Mouse (Mus musculus) bone marrow macrophage, adult 2 months (primary cell): ENCODE measurements around the gene Olfr699. TPM values are rescaled to one million over a fixed set of nuclear protein-coding genes. Genes with fewer than 3 reads are reported as not detected.
A peak's percentile ranks its signal among the peaks of the same experiment; 100 is the strongest.
"Not testable (repeated sequence)": the region's sequence is repeated elsewhere in the genome, so short reads cannot be mapped to it uniquely, and the experiment has no call there.

ENCODE experiments used
- H3K27ac ChIP-seq: 2 replicates; pipeline ENCODE4 v1.5.1; 2012; ENCODE audit warnings: low read depth, low read length; ENCODE audit not compliant: insufficient read depth
- H3K4me1 ChIP-seq: 2 replicates; pipeline ENCODE4 v1.6.1; 2012; ENCODE audit warnings: low read length; ENCODE audit not compliant: control insufficient read depth, insufficient read depth
- H3K4me3 ChIP-seq: 2 replicates; pipeline ENCODE4 v1.5.1; 2012; ENCODE audit warnings: mild to moderate bottlenecking, low read length, moderate library complexity; ENCODE audit not compliant: insufficient read depth
- CTCF ChIP-seq: IDR thresholded peaks from 2 replicates; pipeline ENCODE4 v1.5.1; 2012; ENCODE audit warnings: low read depth, mild to moderate bottlenecking, low read length, moderate library complexity
- POLR2A ChIP-seq: IDR thresholded peaks from 2 replicates; pipeline ENCODE4 v1.6.1; 2012; ENCODE audit warnings: mild to moderate bottlenecking, low read depth, low read length, borderline replicate concordance
- polyA plus RNA-seq: library from polyadenylated mRNA; stranded (reverse); fragments of >200 nt; gene quantifications from 2 replicates; pipeline ENCODE4 v1.2.4, GENCODE M21; 2012; ENCODE audit not compliant: missing spikeins, insufficient read depth, insufficient read length

Olfr699 gene
- polyA plus RNA-seq: not detected in 2 replicates

DNA sequence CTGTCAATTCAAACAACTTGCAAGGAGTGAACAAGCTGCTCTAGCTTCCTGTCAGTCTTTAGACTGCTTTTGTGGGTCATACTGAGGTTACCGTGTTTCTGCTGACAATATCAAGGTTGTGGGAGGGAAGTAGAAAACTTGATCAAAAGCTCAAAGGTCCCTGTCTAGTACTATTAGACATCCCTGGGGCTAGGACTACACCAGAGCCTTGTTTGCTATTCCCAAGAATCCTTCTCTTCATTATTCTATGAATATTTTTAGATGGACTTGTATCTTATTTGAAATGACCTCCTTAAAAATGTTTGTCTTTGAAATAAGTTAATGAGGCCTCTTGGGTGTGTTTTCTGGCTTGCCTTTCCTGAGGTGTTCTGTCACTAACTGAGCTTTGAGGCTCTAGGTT lies at the start of gene Olfr699:
TSS of gene Olfr699 (minus strand) at position 101 of the 400 bp plus-strand sequence.
- Histone ChIP-seq H3K4me1 (no peaks in the 10 kb centered on the region), H3K27ac (no peak within 1 kb of the TSS), H3K4me3 (no peak within 1 kb of the TSS)
- TF ChIP-seq CTCF (no peak), POLR2A (no peak)

DNA sequence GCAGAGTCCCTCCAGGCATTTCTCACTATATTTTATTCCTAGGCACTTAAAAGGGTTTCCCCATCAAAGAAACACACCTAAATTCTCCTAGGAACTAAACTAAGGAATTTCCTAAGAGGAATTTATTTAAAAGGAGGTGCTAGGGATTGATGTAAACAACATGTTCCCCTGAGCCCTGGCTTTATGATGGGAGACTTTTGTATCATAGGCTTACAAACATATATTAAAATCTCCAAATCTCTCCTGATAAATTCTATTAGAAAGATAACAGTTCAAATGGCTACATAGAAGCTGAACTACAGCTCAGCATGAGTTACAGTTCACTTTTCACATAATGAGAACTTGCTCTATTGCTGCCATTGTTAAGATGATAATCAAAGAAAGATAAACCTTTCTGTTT lies 40.8 kb upstream of the Olfr699 start, which contains the start of gene Olfr702:
TSS of gene Olfr702 (minus strand) at position 101 of the 400 bp plus-strand sequence.
- TF ChIP-seq POLR2A: no peak
- no peak for TF ChIP-seq CTCF
- no peaks in the 10 kb centered on the region for H3K4me1 ChIP-seq
- no peak within 1 kb of the TSS for H3K27ac ChIP-seq
- no peak within 1 kb of the TSS for H3K4me3 ChIP-seq

DNA sequence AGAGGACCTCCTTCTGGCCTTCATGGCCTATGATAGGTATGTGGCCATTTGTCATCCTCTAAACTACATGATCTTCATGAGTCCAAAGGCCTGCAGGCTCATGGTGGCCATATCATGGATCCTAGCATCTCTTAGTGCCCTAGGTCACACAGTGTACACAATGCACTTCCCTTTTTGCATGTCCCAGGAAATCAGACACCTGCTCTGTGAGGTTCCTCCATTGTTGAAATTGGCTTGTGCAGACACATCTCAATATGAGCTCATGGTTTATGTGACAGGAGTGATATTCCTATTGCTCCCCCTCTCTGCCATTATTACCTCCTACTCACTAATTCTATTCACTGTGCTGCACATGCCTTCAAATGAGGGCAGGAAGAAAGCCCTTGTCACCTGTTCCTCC lies 25.4 kb upstream of the Olfr699 start:
- no peak for TF ChIP-seq CTCF
- TF ChIP-seq POLR2A: no peak
- Histone ChIP-seq H3K4me3 (no peak overlapping the region), H3K4me1 (peaks cover 2% of the 10 kb centered on the region), H3K27ac (no peak overlapping the region)

DNA sequence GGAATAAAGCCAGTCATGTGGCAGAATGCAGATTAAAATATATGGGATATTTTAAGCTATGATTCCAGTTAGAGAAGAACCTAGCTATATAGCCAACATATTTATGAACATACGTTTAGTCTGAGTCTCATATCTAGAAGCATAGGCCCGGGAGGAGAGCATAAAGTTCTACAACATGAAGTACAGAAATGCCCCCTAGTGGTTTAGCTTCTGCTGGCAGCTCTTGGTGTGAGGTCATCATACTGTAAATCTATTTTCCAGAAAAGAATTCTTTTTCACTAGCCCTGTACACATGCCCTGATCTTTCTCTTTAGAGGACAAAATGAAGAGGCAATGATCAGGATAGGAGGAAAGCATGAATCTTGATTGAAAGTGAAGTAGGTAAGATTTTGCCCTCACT lies 22.8 kb upstream of the Olfr699 start:
- no peak overlapping the region for H3K27ac ChIP-seq
- H3K4me3 ChIP-seq: no peak overlapping the region
- TF ChIP-seq POLR2A: no peak
- TF ChIP-seq CTCF: no peak
- peaks cover 2% of the 10 kb centered on the region for H3K4me1 ChIP-seq

DNA sequence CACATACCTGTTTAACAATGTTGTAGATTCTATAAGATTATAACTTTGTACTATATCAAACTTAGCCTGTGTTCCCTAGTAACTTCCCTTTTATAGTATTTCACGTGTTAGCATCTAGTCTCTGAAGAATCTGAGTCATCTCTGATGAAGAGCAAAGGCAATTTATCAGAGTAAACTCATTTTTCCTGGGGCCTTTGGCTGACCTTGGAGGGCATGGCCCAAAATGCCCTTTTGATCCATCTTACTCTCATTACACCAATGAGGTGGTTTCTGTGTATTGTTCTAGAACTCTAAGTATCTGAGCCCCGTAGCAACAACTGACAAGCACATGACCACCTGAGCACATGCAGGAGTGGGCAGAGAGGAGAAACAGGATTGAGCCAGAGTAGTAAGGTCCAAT lies 20.8 kb upstream of the Olfr699 start, which contains the start of gene Olfr701:
TSS of gene Olfr701 (plus strand) at position 301 of the 400 bp plus-strand sequence.
- no peak within 1 kb of the TSS for H3K4me3 ChIP-seq
- peaks cover 2% of the 10 kb centered on the region for H3K4me1 ChIP-seq
- H3K27ac ChIP-seq: no peak within 1 kb of the TSS
- TF ChIP-seq CTCF: no peak
- TF ChIP-seq POLR2A: no peak

DNA sequence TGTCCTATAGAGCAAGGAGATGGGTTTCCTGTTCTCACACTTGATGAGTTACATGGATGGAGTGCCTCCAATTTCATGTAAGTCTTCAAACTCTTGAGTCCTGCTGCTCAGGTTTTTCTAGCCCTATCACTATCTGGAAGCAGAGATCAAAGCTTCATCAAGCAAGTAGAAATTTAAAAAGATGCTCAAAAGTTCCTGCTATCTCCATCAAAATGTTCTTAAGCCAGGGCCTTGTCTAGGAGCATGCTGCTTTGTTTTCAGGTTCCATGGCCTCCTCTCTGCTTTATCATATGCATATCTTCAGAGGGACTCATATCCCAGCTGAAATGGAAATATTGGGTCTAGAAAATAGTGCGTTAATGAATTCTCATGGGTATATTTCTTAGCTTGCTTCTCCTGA lies 15.7 kb upstream of the Olfr699 start, which contains the start of gene Olfr700:
TSS of gene Olfr700 (minus strand) at position 101 of the 400 bp plus-strand sequence.
- Histone ChIP-seq H3K4me3 (no peak within 1 kb of the TSS), H3K4me1 (no peaks in the 10 kb centered on the region), H3K27ac (no peak within 1 kb of the TSS)
- no peak for TF ChIP-seq CTCF
- TF ChIP-seq POLR2A: no peak

DNA sequence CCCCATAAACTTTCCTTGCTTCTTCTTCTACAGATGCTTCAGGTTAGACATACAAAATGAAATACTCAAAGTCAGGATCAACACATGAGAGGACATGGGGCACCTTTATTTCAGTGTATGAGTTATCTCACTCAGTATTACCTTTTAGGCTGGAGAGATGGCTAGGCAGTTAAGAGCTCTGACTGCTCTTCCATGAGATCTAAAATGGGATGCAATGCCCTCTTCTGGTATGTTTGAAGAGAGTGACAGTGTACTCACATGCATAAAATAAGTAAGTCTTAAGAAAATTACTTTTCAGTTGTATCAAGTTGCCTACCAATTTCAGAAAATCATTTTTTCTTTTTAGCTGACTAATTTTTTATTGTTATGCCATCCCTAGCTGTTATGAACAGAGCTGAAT lies 4.7 kb downstream of the Olfr699 start:
- no peak for TF ChIP-seq POLR2A
- TF ChIP-seq CTCF: no peak
- Histone ChIP-seq H3K27ac (no peak overlapping the region), H3K4me3 (no peak overlapping the region), H3K4me1 (no peaks in the 10 kb centered on the region)

DNA sequence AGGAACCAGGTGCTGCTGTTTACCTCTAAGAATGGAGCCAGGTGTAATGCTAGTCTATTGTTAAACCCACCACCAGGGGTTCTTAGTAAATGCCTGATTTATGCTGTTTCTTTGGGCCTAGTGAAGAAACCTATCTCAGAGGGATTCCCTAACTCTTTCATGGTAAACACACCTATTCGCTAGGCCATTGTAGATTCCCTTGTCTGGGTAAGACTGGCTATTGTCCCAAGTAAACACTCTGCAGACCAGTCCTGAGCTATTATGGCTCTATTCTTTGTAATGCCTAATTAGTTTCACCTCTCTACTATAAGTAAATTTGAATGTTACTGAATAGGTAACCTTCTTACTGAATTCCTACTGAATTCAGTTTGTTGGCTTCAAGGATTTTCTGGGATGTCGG lies 32.0 kb downstream of the Olfr699 start:
- H3K4me3 ChIP-seq, H3K27ac ChIP-seq, H3K4me1 ChIP-seq: not testable (repeated sequence)

DNA sequence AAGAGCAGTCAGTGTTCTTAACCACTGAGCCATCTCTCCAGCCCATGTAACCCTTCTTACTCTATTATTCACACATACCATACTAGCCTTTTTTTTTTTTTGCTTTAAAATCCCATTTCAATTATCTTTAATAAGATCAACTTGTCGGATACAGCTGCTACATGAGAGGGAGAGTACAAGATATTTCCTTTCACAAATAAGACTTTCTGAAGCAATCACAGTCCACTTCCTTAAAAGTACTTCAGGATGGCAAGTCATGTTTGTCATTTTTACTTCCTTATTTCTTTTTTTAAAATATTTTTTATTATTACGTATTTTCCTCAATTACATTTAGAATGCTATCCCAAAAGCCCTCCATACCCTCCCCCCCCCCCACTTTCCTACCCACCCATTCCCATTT lies 34.2 kb downstream of the Olfr699 start:
- peak overlapping the region; percentile 79 for H3K27ac ChIP-seq
- no peak overlapping the region for H3K4me3 ChIP-seq
- H3K4me1 ChIP-seq: peaks cover 8% of the 10 kb centered on the region
- TF ChIP-seq POLR2A (no peak), CTCF (no peak)

DNA sequence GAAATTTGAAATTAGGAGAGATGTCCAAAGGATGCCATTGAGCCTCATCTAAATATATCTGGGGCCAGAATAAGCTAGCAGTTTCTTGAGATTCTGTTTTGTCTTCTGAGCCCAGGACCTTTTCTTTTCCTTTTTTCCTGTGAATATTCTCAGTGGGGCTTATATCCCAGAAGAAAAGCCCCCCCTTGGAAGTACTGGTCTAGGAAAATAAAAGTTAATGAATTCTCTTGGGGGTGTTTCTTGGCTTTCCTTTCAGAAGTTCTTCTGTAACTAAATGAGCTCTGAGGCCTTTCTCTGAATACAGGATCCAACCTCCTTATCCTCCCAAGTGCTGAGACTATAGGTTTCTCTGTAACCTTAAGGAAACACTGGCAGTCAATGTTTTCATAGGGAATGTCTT lies 37.7 kb downstream of the Olfr699 start, which contains the start of gene Olfr698:
TSS of gene Olfr698 (minus strand) at position 101 of the 400 bp plus-strand sequence.
- Histone ChIP-seq H3K4me3 (no peak within 1 kb of the TSS), H3K4me1 (peaks cover 3% of the 10 kb centered on the region), H3K27ac (no peak within 1 kb of the TSS)
- TF ChIP-seq CTCF (no peak), POLR2A (no peak)

DNA sequence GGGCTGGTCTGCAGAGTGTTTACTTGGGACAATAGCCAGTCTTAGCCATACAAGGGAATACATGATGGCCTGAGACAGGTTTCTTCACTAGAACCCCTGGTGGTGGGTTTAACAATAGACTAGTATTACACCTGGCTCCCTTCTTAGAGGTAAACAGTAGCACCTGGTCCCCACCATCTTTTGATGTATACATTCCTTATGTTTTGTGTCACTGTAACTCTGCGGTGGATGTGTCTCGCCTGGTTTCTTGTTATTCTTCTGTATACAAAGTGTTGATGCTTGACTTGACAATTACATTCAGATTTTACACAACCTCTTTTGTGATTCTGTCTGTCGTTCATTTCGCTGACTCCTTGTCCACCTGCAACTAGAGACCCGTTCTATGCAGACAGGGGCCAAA lies 47.2 kb downstream of the Olfr699 start:
- H3K27ac ChIP-seq: no peak overlapping the region
- TF ChIP-seq CTCF: no peak
- no peak for TF ChIP-seq POLR2A
- H3K4me3 ChIP-seq: no peak overlapping the region
- H3K4me1 ChIP-seq: no peaks in the 10 kb centered on the region
